Mouse (Mus musculus) forebrain, embryonic 16.5 days (tissue): ENCODE data around the gene H3f3a. TPM values are rescaled to one million over a fixed set of nuclear protein-coding genes. Genes with fewer than 3 reads are reported as not detected.

Experiments used
- ATAC-seq: fragments of 200-750 bp; cut with Nextera tagmentation; 2 replicates; pipeline ENCODE4 v1.8.0; 2017; ENCODE audit warnings: mild to moderate bottlenecking, moderate library complexity
- H3K27ac ChIP-seq: fragments of 300-500 bp; sonication (generic); 2 replicates; pipeline ENCODE4 v1.5.1; 2014; ENCODE audit warnings: low read length, control low read depth
- H3K27me3 ChIP-seq: fragments of 300-500 bp; sonication (generic); replicated peaks from 2 replicates; pipeline ENCODE4 v1.6.1; 2014; ENCODE audit warnings: low read length; ENCODE audit not compliant: control insufficient read depth, insufficient read depth
- H3K36me3 ChIP-seq: fragments of 300-500 bp; sonication (generic); 2 replicates; pipeline ENCODE4 v1.6.1; 2014; ENCODE audit not compliant: control insufficient read depth, insufficient read depth
- H3K4me1 ChIP-seq: fragments of 300-500 bp; sonication (generic); replicated peaks from 2 replicates; pipeline ENCODE4 v1.6.1; 2014; ENCODE audit warnings: low read length; ENCODE audit not compliant: control insufficient read depth, insufficient read depth
- H3K4me2 ChIP-seq: fragments of 300-500 bp; sonication (generic); 2 replicates; pipeline ENCODE4 v1.6.1; 2014; ENCODE audit warnings: mild to moderate bottlenecking, low read length, control low read depth
- H3K4me3 ChIP-seq: fragments of 300-500 bp; sonication (generic); replicated peaks from 2 replicates; pipeline ENCODE4 v1.5.1; 2014; ENCODE audit warnings: mild to moderate bottlenecking, low read length, control low read depth
- H3K9ac ChIP-seq: fragments of 300-500 bp; sonication (generic); replicated peaks from 2 replicates; pipeline ENCODE4 v1.6.1; 2014; ENCODE audit warnings: low read depth, low read length, control low read depth
- H3K9me3 ChIP-seq: fragments of 300-500 bp; sonication (generic); 2 replicates; pipeline ENCODE4 v1.6.1; 2016; ENCODE audit warnings: low read length; ENCODE audit not compliant: control insufficient read depth
- WGBS: fragments of 180-500 bp; shearing (Covaris S2); extraction: QIAGEN DNeasy Blood & Tissue Kit; methylation state at CpG from one replicate; pipeline ENCODE4 v1.1.7; 2014; 5-methylcytosine and 5-hydroxymethylcytosine counted together
- polyA plus RNA-seq: library from polyadenylated mRNA; unstranded; fragments of >200 nt; fragmentation: Nextera tagmentation; extraction: Ambion mirVana; gene quantifications from 2 replicates; pipeline ENCODE4 v1.2.1, GENCODE M21; 2015

Gene H3f3a
- polyA plus RNA-seq, 1 experiment from 2014 or later = 3,503 TPM

DNA sequence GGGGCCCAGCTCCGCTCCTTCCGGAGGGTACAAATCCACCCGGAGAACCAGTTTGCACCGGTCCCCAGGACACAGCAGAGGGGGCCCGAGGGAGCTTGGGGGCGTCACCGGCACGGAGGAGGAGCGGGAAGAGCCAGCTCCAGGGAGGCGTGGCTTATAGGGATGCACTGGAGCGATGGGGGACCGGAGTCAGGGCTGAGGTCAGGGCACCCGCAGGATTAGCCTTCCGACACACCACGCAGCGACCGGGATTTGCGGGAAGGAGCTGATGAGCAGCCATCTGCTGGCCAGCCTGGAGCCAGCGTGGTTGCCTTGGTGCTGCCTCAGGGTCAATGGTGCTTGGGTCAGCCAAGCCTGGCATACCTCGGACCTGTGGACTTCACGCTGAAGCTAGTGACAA, 19.6 kb downstream of the H3f3a start:
- H3K4me1 ChIP-seq = peaks cover 8% of the 10 kb centered on the region
- H3K27ac ChIP-seq = no peak overlapping the region
- H3K27me3 ChIP-seq = no peaks in the 10 kb centered on the region
- 0% methylated on average over 21 of the region's 21 CpGs for WGBS
- peak overlapping the region; percentile 65 for H3K4me2 ChIP-seq
- H3K9me3 ChIP-seq = no peaks in the 10 kb centered on the region
- peak; percentile 82 for ATAC-seq
- H3K36me3 ChIP-seq = no peaks in the 10 kb centered on the region
- peak overlapping the region; percentile 52 for H3K9ac ChIP-seq
- H3K4me3 ChIP-seq = peak overlapping the region; percentile 40

DNA sequence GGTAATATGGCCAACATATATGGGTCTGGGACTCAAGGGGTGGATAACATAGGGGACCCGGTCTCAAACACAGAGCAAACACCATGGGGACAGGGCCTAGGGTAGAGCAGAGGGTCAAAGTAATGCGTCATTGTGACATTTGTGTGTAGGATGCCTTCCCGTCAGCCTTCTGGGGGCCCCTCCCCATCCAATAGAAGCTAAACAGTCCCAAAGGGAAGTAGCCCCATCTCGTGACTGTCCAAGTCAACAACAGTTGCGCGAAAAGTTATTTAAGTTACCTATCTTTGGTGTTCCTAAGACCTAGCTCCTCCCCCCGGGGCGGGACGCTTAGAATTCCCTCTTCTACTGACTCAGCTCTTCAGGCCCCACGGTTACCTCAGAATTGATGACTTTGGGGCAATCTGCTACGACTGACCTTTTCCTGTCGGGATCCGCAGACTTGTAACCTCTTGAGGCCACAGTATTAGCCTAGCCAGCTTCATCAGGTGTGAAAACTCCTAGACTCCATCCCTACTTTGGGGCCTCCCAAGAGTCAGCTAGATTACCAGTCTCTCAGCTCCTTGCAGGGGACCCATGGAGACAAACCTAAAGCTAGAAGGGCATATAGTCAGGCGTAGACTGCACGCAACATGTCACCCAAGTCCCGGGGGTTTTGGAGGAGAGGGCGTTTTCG, 20.2 kb downstream of the H3f3a start:
- 17% methylated on average over 18 of the region's 18 CpGs for whole genome bisulfite sequencing
- peak; percentile 39 for ATAC-seq

DNA sequence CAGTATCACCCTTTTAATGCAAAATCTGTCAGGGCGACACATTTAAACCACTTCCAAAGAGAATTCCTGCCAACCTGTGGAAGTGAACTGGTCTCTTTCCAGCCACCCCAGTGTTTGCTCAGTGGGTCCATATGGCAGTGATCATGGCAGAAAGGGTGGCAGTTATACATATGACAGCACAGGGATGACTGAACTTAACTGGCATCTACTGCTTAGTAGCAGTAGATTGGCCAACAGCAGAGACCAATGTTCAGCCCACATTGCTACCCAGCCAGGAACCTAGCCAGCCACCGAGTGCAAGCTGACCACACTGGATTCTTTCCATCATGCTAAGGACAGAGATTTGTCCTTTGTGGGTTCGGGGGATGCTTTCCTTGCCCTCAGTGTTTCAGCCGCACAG, 20.9 kb downstream of the H3f3a start:
- no peak overlapping the region for H3K4me2 ChIP-seq
- no peak overlapping the region for H3K27ac ChIP-seq
- no peak overlapping the region for H3K4me3 ChIP-seq
- no peak overlapping the region for H3K9ac ChIP-seq
- no peaks in the 10 kb centered on the region for H3K36me3 ChIP-seq
- no peaks in the 10 kb centered on the region for H3K27me3 ChIP-seq
- peaks cover 8% of the 10 kb centered on the region for H3K4me1 ChIP-seq
- 86% methylated on average over 4 of the region's 4 CpGs for WGBS
- ATAC-seq = no peak
- no peaks in the 10 kb centered on the region for H3K9me3 ChIP-seq

More for the DNA sequence above, 20.2 kb downstream of the H3f3a start:
- H3K4me1 ChIP-seq = peaks cover 8% of the 10 kb centered on the region
- H3K9ac ChIP-seq = no peak overlapping the region; the same call in 1 of the 2 replicates
- H3K36me3 ChIP-seq = no peaks in the 10 kb centered on the region
- no peak overlapping the region for H3K27ac ChIP-seq
- H3K9me3 ChIP-seq = no peaks in the 10 kb centered on the region
- H3K4me3 ChIP-seq = peak overlapping the region; percentile 40
- H3K4me2 ChIP-seq = peak overlapping the region; percentile 65
- no peaks in the 10 kb centered on the region for H3K27me3 ChIP-seq

- H3K27me3 ChIP-seq = no peaks in the 10 kb centered on the region
- no peaks in the 10 kb centered on the region for H3K36me3 ChIP-seq
- no peaks in the 10 kb centered on the region for H3K9me3 ChIP-seq
- H3K27ac ChIP-seq = no peak overlapping the region
- H3K4me2 ChIP-seq = no peak overlapping the region
- peaks cover 8% of the 10 kb centered on the region for H3K4me1 ChIP-seq
- no peak overlapping the region for H3K4me3 ChIP-seq
- H3K9ac ChIP-seq = no peak overlapping the region
- ATAC-seq = no peak
- 90% methylated on average over 14 of the region's 14 CpGs for WGBS
Measured at GRCm38 (mm10) chr1:180791821-180792480, 21.8 kb downstream of the H3f3a start.

GRCm38 (mm10) chr1:180783580-180783928, 30.2 kb downstream of the H3f3a start:
- 17% methylated on average over 3 of the region's 3 CpGs for WGBS
- Histone ChIP-seq H3K9ac (no peak overlapping the region), H3K36me3 (no peaks in the 10 kb centered on the region), H3K27ac (no peak overlapping the region), H3K4me1 (no peaks in the 10 kb centered on the region), H3K9me3 (no peaks in the 10 kb centered on the region), H3K4me3 (no peak overlapping the region), H3K27me3 (no peaks in the 10 kb centered on the region), H3K4me2 (no peak overlapping the region)
- no peak for ATAC-seq

DNA sequence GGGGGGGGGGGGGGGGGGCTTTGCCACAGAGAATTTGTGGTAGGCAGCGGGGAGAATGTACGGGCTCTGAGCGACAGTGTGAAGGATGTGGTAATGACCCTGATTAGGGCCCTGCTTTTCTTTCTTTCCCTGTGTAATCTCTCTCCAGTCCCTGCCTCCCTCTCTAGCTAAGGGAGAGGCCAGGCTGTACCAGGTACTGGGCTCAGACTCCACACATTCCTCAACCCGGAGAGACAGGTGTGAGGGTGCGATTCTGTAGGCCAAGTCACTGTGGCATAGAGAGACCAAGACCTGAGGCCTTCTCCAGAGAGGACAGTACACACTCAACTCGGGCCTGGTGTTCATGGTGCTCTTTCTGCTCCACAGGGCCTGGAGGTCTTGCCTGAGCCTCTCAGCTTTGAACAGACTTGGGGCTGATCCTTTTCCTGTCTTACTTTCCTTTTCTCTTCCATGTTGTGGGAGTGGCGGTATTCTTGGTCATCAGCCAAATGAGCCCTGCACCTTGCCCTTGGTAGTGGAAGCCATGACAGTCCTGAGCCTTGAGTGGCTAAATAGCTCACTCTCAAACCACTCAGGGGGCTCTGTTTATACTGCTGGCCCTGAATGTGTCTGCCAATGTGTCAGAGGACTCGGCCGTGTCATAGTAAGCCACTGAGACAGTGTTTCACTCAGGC, 30.7 kb downstream of the H3f3a start:
- no peaks in the 10 kb centered on the region for H3K36me3 ChIP-seq
- H3K4me3 ChIP-seq = no peak overlapping the region
- peaks cover 2% of the 10 kb centered on the region; the same call in 1 of the 2 replicates for H3K4me1 ChIP-seq
- 49% methylated on average over 8 of the region's 9 CpGs for WGBS
- no peak overlapping the region for H3K4me2 ChIP-seq
- H3K9ac ChIP-seq = no peak overlapping the region
- no peaks in the 10 kb centered on the region for H3K27me3 ChIP-seq
- H3K9me3 ChIP-seq = no peaks in the 10 kb centered on the region
- H3K27ac ChIP-seq = no peak overlapping the region
- no peak for ATAC-seq

- Histone ChIP-seq H3K4me1 (peaks cover 11% of the 10 kb centered on the region), H3K4me3 (no peak overlapping the region), H3K4me2 (no peak overlapping the region), H3K9ac (no peak overlapping the region), H3K36me3 (no peaks in the 10 kb centered on the region), H3K27me3 (no peaks in the 10 kb centered on the region), H3K27ac (no peak overlapping the region), H3K9me3 (no peaks in the 10 kb centered on the region)
- WGBS = 87% methylated on average over 5 of the region's 5 CpGs
- ATAC-seq = no peak
Measured at GRCm38 (mm10) chr1:180781250-180781649, 32.5 kb downstream of the H3f3a start.

DNA sequence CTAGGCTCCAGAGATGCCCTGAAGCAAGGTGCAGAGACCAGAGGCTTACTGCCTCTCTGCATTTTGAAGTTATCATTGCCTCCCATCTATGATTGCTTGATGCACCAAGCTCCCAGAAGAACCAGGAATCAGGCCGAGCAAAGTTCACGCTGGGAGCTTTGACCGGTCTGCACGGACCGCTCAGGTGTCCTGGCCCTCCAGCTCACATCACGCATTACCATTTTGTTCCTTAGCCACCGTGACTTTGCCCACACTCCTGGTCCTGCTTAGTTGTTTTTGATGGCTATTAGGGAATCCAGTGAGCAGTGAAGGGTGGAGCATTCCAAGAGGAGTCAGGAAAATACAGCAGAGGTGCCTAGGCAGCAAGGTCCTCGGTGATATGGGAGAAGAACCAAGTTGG, 33.5 kb downstream of the H3f3a start:
- no peak for ATAC-seq
- Histone ChIP-seq H3K27ac (no peak overlapping the region), H3K4me3 (no peak overlapping the region), H3K9ac (no peak overlapping the region), H3K4me2 (no peak overlapping the region), H3K4me1 (peaks cover 18% of the 10 kb centered on the region), H3K27me3 (no peaks in the 10 kb centered on the region), H3K9me3 (no peaks in the 10 kb centered on the region), H3K36me3 (no peaks in the 10 kb centered on the region)
- 93% methylated on average over 8 of the region's 8 CpGs for WGBS

DNA sequence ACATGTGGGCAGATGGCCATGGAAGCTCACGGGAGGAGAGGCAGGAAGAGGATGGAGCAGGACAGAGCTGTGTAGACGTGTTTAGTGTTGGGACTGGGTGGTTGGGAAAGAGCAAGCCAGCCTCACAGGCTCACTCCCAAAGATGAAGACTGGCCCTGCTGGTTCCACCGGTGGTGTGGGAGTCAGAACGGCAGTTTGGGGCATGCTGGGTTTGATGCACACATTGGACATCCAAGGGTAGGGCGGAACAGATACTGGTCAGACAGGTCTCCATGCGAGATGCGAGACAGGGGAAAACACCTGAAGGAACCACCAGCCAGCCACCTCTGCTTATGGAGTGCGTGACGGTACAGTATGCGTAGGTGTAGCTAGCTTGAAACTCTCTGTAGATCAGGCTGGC, 34.8 kb downstream of the H3f3a start:
- WGBS = 82% methylated on average over 10 of the region's 10 CpGs
- H3K9me3 ChIP-seq = peaks cover 4% of the 10 kb centered on the region; the same call in 1 of the 2 replicates
- no peaks in the 10 kb centered on the region for H3K27me3 ChIP-seq
- H3K36me3 ChIP-seq = no peaks in the 10 kb centered on the region
- peaks cover 18% of the 10 kb centered on the region for H3K4me1 ChIP-seq
- no peak overlapping the region for H3K27ac ChIP-seq
- no peak for ATAC-seq
- no peak overlapping the region for H3K4me3 ChIP-seq
- H3K9ac ChIP-seq = no peak overlapping the region
- H3K4me2 ChIP-seq = no peak overlapping the region
